Mouse (Mus musculus): Measurements from ENCODE around the gene Trappc1. TPM values are rescaled to one million over a fixed set of nuclear protein-coding genes. Genes with fewer than 3 reads are reported as not detected.

The Trappc1 gene
- total and polyA plus RNA-seq, 3 experiments: 58.6 to 89.8 TPM; not detected in 1

- Histone ChIP-seq H3K4me3 (ENCODE audit: control insufficient read depth in 1 of 2, insufficient read depth in 1 of 2, low read depth in 2 of 2, low read length in 2 of 2) (peak overlapping the region; percentile 2 to 22; a peak in 3 of 4 replicates), H3K27ac (ENCODE audit: control insufficient read depth, low read depth, low read length) (peak overlapping the region; percentile 84), H3K9ac (ENCODE audit: control insufficient read depth, low read depth, low read length, poor library complexity, severe bottlenecking) (peak overlapping the region; percentile 11)
Measured at GRCm38 (mm10) chr11:69372056-69372779, 48.4 kb downstream of the Trappc1 start.

GRCm38 (mm10) chr11:69372780-69373170 is 49.0 kb downstream of the Trappc1 start:
- Histone ChIP-seq H3K9me3 (replicated peaks; ENCODE audit: insufficient read depth, low read length) (no peaks in the 10 kb centered on the region), H3K4me3 (ENCODE audit: control insufficient read depth in 1 of 2, insufficient read depth in 1 of 2, low read depth in 2 of 2, low read length in 2 of 2) (peak overlapping the region; percentile 84 to 95; a peak in 3 of 4 replicates), H3K27me3 (ENCODE audit: control insufficient read depth in 1 of 2, insufficient read depth in 2 of 2, low read length in 2 of 2) (no peaks in the 10 kb centered on the region), H3K4me1 (ENCODE audit: control insufficient read depth in 1 of 2, insufficient read depth in 2 of 2, low read length in 2 of 2) (peaks cover 13 to 30% of the 10 kb centered on the region in 2 experiments), H3K79me2 (ENCODE audit: control insufficient read depth, insufficient read depth, low read length, poor library complexity) (peaks cover 13% of the 10 kb centered on the region), H3K9ac (ENCODE audit: control insufficient read depth, low read depth, low read length, poor library complexity, severe bottlenecking) (peak overlapping the region; percentile 11; the same call in 1 of the 2 replicates), H3K27ac (ENCODE audit: control insufficient read depth, low read depth, low read length) (peak overlapping the region; percentile 84), H3K36me3 (ENCODE audit: control insufficient read depth in 1 of 2, insufficient read depth in 2 of 2, low read length in 2 of 2) (peaks cover 0 to 26% of the 10 kb centered on the region in 2 experiments; a peak in 2 of 4 replicates)
- TF ChIP-seq CTCF (IDR thresholded peaks at IDR 0.05 in 2 of 3, conservative IDR thresholded peaks at IDR 0.05 in 1 of 3; ENCODE audit: control insufficient read depth in 1 of 3, insufficient read depth in 1 of 3, low read depth in 2 of 3, low read length in 3 of 3, poor library complexity in 1 of 3, severe bottlenecking in 1 of 3): peak; percentile 45 to 93 (median 77); a peak in 5 of 6 replicates
- TF ChIP-seq ZC3H11A (IDR thresholded peaks at IDR 0.05; ENCODE audit: low read depth, low read length): peak; percentile 60
- peak; percentile 59 for TF ChIP-seq SMC3 (IDR thresholded peaks at IDR 0.05; ENCODE audit: low read depth, low read length)
- TF ChIP-seq CHD1 (IDR thresholded peaks at IDR 0.05; ENCODE audit: low read depth, low read length): peak; percentile 30; the same call in 1 of the 2 replicates
- TF ChIP-seq RAD21 (IDR thresholded peaks at IDR 0.05; ENCODE audit: low read depth, low read length): peak; percentile 71
- no peak for TF ChIP-seq UBTF (IDR thresholded peaks at IDR 0.05; ENCODE audit: borderline replicate concordance, insufficient read depth, low read depth, low read length)
- no peak for TF ChIP-seq KAT2A (conservative IDR thresholded peaks at IDR 0.05; ENCODE audit: low read depth, low read length)
- DNase-seq (ENCODE audit: low read depth, low spot score): peak; percentile 86

More at GRCm38 (mm10) chr11:69372056-69372779, 48.4 kb downstream of the Trappc1 start:
- peaks cover 16% of the 10 kb centered on the region for H3K79me2 ChIP-seq (ENCODE audit: control insufficient read depth, insufficient read depth, low read length, poor library complexity)
- TF ChIP-seq BHLHE40 (IDR thresholded peaks at IDR 0.05; ENCODE audit: borderline replicate concordance, low read depth, low read length) (peak; percentile 1; the same call in 1 of the 2 replicates), MAFK (IDR thresholded peaks at IDR 0.05; ENCODE audit: borderline replicate concordance, low read depth, low read length) (0 out of 2 replicates have a peak, but pooled peaks have one; percentile 41), POLR2A (IDR thresholded peaks at IDR 0.05; ENCODE audit: control insufficient read depth in 1 of 2, insufficient read depth in 1 of 2, low read depth in 1 of 2, low read length in 2 of 2, poor library complexity in 1 of 2) (peak in 1 of 2 experiments; percentile 54; a peak in 2 of 4 replicates), GATA1 (IDR thresholded peaks at IDR 0.05; ENCODE audit: low read depth, low read length) (peak; percentile 53), JUND (IDR thresholded peaks at IDR 0.05; ENCODE audit: low read depth, low read length) (no peak), ZC3H11A (IDR thresholded peaks at IDR 0.05; ENCODE audit: low read depth, low read length) (no peak), RAD21 (IDR thresholded peaks at IDR 0.05; ENCODE audit: low read depth, low read length) (no peak), ZMIZ1 (IDR thresholded peaks at IDR 0.05; ENCODE audit: low read depth, low read length) (no peak; the same call in 1 of the 2 replicates), CHD1 (IDR thresholded peaks at IDR 0.05; ENCODE audit: low read depth, low read length) (peak; percentile 82), NELFE (IDR thresholded peaks at IDR 0.05; ENCODE audit: low read depth, low read length) (no peak), MAX (IDR thresholded peaks at IDR 0.05; ENCODE audit: low read length) (peak; percentile 43; the same call in 1 of the 2 replicates), EP300 (IDR thresholded peaks at IDR 0.05; ENCODE audit: low read depth in 1 of 2, low read length in 2 of 2) (0 out of 4 replicates have a peak, but pooled peaks of 1 of the 2 experiments have one; percentile 7), ELF1 (IDR thresholded peaks at IDR 0.05; ENCODE audit: low read depth, low read length) (no peak), ETS1 (IDR thresholded peaks at IDR 0.05; ENCODE audit: low read depth, low read length) (peak; percentile 95), TCF12 (IDR thresholded peaks at IDR 0.05; ENCODE audit: low read depth, low read length) (no peak), MXI1 (IDR thresholded peaks at IDR 0.05; ENCODE audit: low read depth, low read length) (peak; percentile 89), MYB (IDR thresholded peaks at IDR 0.05; ENCODE audit: low read depth, low read length) (no peak), SIN3A (IDR thresholded peaks at IDR 0.05; ENCODE audit: low read length) (peak; percentile 96)
- peak; percentile 92 for DNase-seq (ENCODE audit: low read depth, low spot score)
- H3K9me3 ChIP-seq (replicated peaks; ENCODE audit: insufficient read depth, low read length): no peaks in the 10 kb centered on the region
- H3K4me1 ChIP-seq (ENCODE audit: control insufficient read depth in 1 of 2, insufficient read depth in 2 of 2, low read length in 2 of 2): peaks cover 13 to 30% of the 10 kb centered on the region in 2 experiments
- peaks cover 0 to 26% of the 10 kb centered on the region in 2 experiments; a peak in 2 of 4 replicates for H3K36me3 ChIP-seq (ENCODE audit: control insufficient read depth in 1 of 2, insufficient read depth in 2 of 2, low read length in 2 of 2)
- no peaks in the 10 kb centered on the region for H3K27me3 ChIP-seq (ENCODE audit: control insufficient read depth in 1 of 2, insufficient read depth in 2 of 2, low read length in 2 of 2)

Data from MEL (cell line).